12 mouse cellular contexts compared by ENCODE assay signal in genomic region chr12:87331908-87332307, GRCm38 (mm10).
"Had no signal": no experiment of that assay in that cellular context is flagged by ENCODE, and none has a peak within 500 bp of the region (broad histone marks: within the 10 kb centered on the region; RNA-seq: fewer than 3 reads in every experiment).

No protein-coding gene starts in this region.

- H3K4me2 ChIP-seq: limb, embryonic 13.5 days; midbrain, embryonic 12.5 days had no signal

- H3K9ac ChIP-seq: limb, embryonic 13.5 days; liver, embryonic 14.5 days; midbrain, embryonic 12.5 days had no signal

- ATAC-seq: midbrain, embryonic 16.5 days had no signal

- H3K9me3 ChIP-seq: limb, embryonic 13.5 days; midbrain, embryonic 12.5 days had no signal

- H3K27ac ChIP-seq: limb, embryonic 13.5 days; liver, embryonic 14.5 days; midbrain, embryonic 12.5 days had no signal

- H3K27me3 ChIP-seq: limb, embryonic 13.5 days had no signal

- H3K4me3 ChIP-seq: limb, embryonic 13.5 days; midbrain, embryonic 12.5 days had no signal

- DNase-seq: layer of hippocampus, adult 9-11 months; layer of hippocampus, postnatal 36 days; left cerebral cortex, postnatal 4 days; lung, adult 18-20 months; right cerebral cortex, postnatal 4 days; spleen, adult 18-20 months; thymus, adult 2 months; thymus, postnatal 36 days had no signal

- H3K36me3 ChIP-seq: midbrain, embryonic 12.5 days had no signal
